Mouse (Mus musculus) testis, postnatal 14 days (tissue): ENCODE measurements around the gene Tnfrsf4.

Experiments used
- DNase-seq: peaks from one replicate; pipeline ENCODE4 v3.0.0; 2021; ENCODE audit warnings: low spot score

Gene Tnfrsf4

DNA sequence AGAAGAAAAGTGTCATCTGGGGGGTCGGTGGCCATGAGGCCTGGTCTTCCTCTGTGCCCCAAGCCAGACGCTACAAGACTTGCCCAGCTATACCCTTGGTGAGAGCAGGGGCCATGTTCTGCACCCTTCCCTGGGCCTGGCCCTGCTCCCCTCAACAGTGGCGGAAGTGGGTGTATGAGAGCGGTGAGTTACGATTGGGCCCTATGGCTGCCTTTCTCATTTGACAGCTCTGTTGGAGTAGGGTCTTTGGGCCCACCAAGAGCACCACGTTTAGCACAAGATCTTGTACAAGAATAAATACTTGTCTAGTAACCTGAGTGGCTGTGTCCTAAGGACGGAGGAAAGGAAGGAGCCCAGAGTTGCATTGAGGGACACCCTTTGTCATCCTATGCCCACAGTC lies 14.9 kb downstream of the Tnfrsf4 start:
- DNase-seq, result no peak

DNA sequence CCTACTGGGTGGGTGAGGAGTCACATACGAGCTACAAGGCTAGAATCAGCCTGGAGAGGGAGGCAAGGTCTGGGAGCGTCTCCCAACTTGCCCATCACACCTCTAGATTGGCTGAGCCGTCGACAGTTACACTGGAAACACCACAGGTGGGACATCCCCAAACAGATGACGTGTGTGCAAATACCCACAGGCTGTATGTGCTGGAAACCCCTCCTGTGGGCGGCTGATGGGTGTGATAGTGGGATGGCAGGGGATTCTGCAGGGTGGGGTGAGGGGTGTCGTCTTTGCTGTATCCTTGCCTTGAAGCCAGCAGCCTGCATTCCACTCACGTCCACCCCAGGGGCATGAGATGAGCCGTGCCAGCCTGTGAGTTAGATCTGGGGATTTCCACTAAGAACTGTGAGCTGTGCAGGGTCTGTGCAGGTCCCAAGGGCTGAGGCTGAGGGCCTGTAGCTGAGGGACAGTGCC lies 17.0 kb downstream of the Tnfrsf4 start:
- DNase-seq, result no peak

DNA sequence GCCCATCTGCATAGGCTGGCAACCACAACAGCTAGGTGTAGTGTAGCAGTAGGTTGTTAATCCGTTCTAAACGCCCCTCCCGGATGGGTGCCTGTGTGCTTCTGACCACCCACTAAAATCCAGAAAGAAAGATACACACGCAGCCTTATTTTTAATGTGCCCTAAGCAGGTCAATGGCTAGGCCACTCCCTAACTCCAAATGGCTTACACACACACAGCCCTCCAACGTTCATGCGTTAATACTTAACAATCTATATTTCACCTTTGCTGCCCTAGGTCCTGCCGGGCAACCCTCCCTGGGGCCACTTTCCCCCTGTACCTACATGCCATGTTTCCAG lies 17.6 kb downstream of the Tnfrsf4 start:
- no peak for DNase-seq

DNA sequence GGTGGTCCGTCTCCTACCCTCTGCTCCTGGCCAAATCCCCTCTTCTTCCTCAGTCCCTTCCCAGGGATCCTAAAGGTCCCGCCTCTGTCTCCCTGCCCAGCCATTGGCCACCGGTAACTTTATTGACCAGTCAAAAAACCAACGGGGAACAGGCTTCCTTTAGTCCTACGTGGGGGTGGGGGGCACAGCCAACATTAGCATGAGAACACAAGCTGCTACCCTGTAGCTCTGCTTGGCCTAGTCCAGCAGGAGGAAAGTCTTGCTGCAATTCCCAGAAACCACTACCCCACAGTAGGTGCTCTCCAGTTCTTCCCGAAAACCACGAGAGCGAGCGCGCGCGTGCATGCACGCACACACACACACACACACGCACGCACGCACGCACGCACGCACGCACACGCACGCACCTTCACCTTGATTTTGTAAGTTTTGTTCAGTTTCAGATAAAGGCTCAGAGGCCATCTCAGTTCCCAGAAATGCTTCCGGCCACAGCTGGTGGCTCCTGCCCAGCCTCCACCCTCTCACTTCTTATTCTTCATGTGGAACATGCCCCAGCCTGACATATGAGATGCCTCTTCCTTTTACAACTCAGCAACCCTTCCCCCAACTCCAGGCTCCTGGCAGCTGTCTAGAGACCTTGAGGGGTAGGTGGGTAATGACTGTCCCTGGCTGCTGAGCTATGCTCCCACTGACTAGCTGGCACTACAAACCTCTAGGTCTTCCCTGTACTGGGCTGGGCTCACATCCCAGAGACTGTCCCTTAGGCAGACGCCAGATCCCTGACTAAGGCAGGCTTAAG lies 18.1 kb downstream of the Tnfrsf4 start:
- peak; percentile 78 for DNase-seq

DNA sequence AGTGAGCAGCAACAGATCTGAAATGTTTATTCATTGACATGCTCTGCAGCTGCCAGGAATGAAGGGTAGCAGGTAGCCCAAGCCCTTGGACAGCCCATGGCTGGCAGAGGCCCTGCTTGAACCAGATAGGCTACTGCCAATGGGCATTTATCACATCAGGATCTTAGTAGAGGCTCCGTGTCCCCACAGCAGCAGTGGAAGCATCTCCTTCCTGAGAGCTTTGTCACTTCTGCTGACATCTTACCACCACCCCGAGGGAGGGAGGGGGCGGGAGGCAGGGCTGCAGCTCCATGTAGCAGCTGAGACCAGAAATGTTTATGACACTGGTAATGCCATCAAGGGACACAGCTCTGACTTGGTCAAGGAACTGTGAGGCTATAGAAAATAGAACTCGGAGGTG lies 19.2 kb downstream of the Tnfrsf4 start:
- DNase-seq, result no peak

DNA sequence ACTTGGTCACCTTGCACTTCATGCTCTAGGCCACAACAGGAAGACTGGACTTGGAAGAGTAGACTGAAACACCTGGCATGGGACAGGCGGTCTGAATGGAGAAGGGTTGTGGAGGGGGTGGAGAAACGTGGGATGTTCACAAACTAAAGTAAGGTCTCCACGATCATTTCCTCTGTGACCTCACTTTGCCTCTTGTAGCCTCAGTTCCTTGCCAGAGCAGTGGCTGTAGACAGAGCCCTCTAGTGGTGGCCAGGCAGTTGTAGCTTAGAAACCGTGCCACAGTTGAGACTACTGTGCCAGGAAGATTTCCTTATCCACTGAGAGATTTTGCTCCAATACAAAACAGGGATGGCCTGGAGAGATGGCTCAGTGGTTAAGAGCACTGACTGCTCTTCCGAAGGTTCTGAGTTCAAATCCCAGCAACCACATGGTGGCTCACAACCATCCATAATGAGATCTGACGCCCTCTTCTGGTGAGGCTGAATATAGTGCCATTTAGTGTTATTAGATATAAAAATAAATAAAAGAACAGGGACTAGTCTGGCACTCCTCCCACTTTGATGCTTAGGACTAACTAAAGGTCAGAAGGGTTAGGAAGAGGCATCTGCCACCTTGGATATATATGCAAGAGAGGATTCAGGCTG lies 20.0 kb downstream of the Tnfrsf4 start:
- no peak for DNase-seq

DNA sequence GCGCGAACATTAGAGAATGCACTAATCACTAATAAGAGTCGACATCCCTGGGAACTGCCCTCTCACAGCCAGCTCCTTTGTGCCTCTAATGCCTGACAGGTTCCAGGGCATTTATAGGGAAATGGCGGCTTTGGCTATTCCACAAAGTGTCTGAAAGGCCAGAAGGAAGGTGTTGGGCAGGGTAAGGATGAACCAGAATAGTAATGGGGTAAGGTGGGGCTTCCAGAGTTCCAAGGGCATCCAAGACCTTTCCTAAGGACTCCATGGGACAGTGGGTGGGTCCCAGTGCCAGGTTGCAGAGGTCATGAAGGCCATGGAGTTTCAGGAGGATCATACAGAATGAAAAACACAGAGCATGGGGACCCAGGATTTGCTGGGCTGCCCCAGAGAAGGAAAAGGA lies 20.7 kb downstream of the Tnfrsf4 start:
- DNase-seq, result no peak

DNA sequence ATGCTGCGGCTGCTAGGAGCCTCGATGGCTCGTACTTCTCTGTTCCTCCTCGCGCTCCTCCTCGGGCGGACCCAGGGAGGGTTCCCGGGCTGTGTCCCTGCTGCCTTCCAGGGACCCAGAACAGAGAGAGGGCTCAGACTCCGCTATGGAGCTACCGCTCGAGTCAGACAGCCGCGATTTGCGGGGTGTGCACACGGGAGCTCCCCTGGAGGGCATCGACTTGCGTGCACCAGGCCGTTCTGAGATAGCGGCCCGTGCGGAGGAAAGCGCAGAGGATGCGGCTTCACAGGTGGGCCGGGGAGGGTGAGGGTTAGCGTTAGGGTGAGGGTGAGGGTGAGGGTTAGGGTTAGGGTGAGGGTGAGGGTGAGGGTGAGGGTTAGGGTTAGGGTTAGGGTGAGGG lies 21.3 kb downstream of the Tnfrsf4 start:
- DNase-seq, result no peak

DNA sequence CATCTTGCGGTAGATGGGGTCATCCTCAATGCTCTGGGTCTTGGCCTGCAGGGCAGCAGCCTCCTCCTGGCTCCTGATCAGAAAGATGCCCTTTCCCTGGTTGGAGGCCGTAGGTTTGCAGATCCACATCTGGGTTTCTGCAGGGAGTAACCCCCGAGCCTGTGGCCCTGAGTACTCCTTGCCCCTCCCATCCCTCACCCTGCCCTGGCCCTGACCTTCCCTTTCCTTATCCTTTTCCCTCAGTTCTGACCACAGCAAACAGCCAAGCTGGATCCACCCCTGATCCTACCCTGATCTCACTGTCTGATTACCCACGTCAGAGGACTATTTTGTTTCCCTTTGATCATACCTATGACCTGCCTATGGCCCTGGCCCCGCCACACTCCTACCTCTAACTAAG lies 31.1 kb downstream of the Tnfrsf4 start:
- DNase-seq, result no peak

DNA sequence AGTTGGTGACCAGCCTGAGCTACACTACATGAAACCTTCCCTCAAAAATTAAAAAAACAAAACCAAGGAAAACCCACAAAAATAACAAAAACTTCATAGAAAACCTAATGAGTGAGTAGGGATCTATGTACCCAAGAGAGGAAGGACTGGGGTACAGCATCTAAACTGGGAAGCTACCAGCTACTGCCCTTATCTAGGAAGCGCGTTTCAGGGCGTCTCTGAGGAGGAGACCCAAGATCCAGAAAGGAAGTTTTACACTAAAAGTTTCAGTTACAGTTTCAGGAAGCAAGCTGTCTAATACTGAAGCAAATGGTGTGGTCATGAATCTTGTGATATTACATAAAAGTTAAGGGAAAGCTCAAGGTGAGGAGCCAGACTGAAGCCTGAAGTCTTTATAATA lies 36.1 kb downstream of the Tnfrsf4 start:
- no peak for DNase-seq

DNA sequence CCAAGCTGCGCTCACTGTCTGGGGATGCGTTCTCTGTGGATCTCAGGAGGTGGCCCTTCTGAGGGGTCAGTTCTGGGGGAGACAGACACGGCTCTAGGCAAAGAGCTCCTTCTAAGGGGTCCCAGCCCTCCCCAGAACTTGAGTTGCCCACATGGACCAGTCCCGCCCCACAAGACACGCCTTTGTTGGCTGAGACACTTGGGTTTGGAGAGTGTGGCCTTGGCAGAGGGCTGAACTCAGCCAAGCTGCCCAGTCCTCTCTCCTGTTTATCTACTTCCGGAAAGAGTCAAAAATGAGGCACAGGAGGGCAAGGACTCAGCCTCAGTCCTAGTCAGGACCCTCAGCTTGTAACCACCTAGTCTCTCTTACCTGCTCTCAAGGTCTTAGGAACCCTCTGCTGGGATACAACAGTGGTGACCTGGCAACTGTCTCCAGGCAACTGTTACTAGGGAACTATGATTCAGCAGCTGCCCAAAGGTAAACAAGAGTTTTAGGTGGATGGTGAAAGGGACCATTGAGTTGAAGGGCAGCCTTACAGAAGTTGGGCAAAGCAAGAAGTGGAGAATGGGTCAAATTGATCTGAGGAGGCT lies 36.8 kb downstream of the Tnfrsf4 start:
- DNase-seq, result peak; percentile 45

DNA sequence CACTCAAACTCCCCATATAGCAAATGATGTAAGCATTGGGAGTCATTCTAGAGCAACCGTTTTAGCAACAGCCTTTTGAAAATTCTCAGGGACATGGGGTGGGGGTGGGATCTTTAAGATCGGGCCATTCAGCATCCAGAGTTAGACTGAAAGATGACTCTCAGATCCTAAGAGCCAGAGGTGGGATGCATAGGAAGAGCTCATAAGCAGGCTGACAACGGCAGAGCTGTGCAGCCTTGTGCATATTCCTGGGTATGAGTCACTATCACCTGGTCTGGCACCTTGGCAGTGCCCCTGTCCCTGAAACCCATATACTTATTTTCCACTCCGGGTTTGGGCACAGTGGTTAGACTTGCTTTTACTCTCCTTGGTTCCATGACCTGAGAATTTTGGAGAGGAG lies 39.5 kb downstream of the Tnfrsf4 start:
- DNase-seq, result no peak

DNA sequence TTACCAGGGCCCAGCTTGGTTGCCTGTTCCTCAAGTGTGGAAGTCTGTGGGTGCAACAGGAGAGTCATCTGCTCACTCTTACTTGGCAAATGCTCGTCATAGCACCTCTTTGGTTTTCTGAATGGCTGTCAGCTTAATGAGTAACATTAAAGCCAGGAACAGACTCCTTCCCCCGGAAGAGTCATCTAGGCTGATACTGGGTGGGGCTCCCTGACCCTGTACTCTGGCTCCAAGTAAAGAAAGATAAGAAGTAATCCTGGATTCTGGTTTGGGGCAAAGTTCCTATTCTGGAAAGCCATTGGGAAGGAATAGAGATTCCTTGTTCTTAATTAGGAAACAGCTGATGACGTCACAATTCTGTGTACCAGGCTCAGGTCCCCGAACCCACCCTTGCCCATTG lies 40.5 kb downstream of the Tnfrsf4 start:
- DNase-seq, result no peak

DNA sequence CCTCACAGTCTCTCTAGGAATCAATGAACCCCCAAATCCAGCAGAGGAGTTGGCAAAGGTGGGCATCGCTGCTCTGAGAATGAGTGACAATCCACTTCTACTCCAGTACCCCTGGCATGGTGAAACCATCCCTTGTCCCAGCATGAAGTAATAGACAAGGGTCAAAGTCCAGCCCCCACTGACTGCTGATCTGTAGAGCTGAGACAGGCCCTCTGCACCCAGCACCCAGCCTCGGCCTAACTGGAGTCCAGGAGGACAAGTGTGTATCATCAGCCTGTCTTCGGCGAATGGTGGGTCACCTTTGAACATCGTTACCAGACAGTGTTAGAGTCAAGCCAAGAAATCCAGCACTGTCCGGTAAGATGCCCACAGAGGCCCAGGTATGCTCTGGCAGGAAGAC lies 41.0 kb downstream of the Tnfrsf4 start:
- DNase-seq, result no peak

DNA sequence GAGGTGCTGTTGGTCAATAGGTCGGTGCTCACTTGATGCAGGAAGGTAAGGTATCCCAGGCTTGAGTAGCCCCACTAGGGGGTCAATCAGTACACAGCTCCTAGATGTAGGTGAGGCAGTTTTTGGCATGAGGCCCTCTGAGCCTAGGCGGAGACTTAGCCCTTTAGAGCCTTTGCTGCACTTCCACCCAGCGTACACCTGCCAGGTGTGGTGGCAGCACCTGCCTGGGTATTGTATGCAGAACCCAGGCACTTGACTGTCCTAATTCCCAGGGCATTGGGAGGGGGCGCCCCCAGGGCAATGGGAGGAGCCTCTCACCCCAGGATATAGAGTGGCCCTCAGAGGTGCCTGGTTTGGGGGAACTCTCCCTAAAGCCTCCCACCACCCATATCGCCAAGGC lies 41.5 kb downstream of the Tnfrsf4 start:
- DNase-seq, result no peak

DNA sequence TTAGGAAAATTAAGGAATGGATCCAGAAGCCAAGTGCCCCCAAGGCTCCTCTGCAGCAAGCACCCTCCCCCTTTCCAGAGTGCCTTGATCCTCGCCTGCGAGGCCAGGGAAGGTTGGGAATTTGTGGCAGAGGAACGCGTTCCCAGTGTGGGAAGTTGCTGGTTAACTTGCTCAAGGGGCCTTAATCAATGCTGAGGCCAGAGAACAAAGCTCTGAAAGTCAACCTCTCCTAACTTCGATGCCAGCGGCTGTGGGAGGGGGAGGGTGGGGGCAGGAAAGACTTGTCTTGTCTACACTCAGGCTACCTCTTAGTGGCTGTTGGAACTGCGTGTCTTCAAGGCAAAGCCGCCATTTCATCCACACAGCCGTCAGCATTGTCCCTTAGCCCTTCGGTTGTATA lies 44.1 kb downstream of the Tnfrsf4 start:
- DNase-seq, result no peak

DNA sequence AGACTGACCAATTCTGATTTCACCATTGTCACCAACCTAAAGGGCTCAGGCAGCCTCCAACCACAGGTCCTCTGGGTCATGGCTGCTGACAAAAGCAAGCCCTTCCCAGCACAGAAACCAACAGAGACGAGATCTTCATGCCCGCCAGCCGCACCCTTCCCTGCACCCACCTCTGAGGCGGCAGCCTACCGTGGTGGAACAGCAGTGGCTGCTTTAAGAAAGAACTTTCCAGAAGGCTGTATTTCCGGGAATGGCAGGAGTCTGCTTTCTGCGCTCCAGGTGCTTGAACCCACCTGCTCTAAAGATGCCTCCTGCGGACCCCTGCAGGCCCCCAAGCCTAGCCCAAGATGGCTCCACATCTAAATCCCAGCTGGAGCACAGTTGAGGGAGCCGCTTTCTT lies 45.2 kb downstream of the Tnfrsf4 start:
- DNase-seq, result no peak

DNA sequence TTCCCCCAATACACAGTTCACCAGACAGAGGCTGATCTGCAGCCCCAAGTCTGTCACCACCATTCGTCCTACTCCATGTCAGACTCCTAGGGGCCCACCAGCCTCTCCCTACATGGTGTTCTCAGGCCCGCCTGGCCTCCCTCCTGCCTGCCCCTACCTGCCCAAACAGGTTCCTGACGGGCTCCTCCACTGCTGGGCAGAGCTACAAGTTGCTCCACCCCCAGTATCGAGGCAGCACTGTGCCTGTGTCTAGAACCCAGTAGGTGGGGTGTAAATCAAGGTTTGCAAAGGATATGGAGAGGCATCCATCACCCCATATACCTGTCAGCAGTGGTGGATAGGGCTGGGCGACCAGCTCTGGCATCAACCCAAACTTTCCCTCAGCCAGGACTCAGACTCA lies 45.6 kb downstream of the Tnfrsf4 start, which contains the start of gene Ttll10:
Gene Ttll10 (minus strand): TSS at position 154 of the 400 bp plus-strand sequence.
- no peak for DNase-seq

DNA sequence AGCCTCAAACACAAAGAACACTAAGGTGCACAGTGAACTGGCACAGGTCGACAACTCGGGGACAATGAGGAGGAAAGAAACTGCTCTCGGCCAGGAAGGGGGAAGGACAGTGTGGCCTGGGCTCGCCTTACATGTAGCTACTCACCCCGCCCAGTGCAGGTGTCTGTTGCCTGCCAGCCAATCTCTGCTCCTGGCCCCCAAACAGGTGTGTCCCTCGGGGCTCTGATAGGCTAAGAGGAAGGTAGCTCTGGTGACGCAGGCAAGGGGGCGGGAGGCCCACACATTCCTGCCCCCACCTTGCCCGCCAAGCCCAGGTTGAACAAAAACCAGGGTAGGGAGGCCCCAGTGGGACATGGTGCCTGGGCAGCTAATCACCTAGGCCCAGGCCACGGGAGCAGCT lies 46.1 kb downstream of the Tnfrsf4 start:
- DNase-seq, result peak; percentile 53

DNA sequence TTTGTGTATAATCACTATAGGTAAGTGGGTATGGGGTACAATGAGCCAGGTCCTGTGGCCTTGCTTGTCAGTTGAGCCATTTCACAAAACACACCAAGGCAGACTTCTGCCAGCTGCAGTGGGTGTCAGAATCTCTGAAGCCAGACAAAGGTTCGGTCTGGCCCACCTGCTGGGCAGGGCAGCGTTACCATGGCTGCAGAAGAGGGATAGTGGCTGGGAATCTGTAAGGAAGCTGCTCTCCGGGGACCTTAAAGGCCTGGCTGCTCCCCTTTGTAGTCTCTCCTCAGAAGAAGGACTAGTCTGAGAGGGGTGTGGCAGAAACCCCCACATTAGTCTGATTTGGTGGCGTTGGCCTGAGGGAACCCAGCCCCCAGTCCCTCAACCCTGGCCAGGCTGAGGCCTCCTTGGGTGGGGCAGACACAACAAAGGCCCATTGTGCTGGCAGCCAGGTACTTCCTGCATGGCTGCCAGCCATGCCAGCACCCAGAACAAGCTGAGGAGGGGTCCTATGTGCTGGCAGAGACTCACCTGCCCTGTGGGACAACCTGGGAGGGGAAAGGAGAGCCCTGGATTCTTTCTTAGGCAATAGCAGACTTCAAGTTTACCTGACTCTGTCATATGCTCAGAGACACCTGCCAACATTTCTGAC lies 50.3 kb downstream of the Tnfrsf4 start:
- no peak for DNase-seq

DNA sequence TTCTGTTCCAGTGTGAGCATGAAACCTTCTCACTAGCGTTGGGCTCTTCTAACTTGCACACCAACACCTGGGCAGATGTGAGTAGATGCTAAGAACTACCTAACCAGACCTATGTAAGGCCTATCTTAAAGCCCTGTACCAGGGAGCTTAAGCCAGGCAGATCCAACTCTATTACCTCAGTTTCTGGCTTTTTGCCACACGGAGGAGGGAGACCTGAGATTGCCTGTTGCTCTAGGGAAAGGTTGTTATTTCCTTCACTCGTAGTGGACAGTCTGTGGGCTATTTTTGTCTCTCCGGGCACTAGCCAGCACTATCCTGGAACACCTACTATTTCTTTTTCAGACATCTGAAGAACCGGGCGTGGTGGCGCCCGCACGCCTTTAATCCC lies 50.9 kb downstream of the Tnfrsf4 start:
- DNase-seq, result no peak

DNA sequence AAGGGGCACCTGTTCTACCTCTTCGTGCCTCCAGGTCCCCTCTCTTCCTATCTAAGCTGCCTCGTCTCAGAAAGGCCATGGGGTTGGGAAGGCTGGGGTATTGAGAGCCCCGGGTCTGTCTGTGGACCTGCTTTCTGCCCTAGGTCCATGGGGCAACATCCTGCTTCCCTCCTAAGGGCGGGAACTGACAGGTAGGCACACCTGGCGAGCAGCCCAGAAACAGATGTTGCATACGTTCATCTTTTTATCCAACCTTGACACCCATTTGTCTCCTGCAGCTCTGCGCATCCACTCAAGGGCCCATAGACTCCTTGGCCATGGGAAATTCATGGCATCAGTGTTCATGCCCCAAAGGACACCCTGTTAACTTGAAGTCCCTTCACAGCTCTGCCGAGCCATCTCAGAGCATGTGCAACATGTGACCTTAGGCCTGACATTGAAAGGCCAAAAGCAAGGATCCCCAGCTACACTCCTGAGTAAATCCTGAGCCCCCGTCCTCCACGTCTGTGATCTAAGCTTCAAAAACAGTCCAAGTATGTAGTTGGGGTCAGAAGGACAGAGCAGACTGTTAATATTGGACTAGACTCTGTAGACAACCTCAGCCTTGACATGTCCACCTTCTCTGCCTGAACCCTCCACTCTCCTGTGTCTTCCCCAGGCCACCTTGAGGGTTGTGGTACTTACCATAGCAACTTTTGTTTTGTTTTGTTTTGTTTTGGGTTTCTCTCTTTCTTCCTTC lies 51.7 kb downstream of the Tnfrsf4 start:
- no peak for DNase-seq
